Mouse (Mus musculus): ENCODE measurements around the gene Nfatc4.

Gene Nfatc4

GRCm38 (mm10) chr14:55882171-55882641 is 59.3 kb downstream of the Nfatc4 start:
- in situ Hi-C loops (cut with MboI, MseI): loop anchor here in 1 of 2 experiments (25.0 kb wide), 1 partner anchor 1645 kb away; no protein-coding TSS in a partner anchor

GRCm38 (mm10) chr14:55883149-55883661 is 60.3 kb downstream of the Nfatc4 start:
- in situ Hi-C loops (cut with MboI, MseI): loop anchor here in 1 of 2 experiments (25.0 kb wide), 1 partner anchor 1646 kb away; no protein-coding TSS in a partner anchor

Data from T-helper 17 cell (primary cell).